Mouse (Mus musculus) urinary bladder, postnatal 10 days (tissue): ENCODE measurements around the gene Pdap1.

Experiments
- DNase-seq: peaks from one replicate; pipeline ENCODE4 v3.0.0; 2022; ENCODE audit warnings: low spot score

Pdap1 gene

DNA sequence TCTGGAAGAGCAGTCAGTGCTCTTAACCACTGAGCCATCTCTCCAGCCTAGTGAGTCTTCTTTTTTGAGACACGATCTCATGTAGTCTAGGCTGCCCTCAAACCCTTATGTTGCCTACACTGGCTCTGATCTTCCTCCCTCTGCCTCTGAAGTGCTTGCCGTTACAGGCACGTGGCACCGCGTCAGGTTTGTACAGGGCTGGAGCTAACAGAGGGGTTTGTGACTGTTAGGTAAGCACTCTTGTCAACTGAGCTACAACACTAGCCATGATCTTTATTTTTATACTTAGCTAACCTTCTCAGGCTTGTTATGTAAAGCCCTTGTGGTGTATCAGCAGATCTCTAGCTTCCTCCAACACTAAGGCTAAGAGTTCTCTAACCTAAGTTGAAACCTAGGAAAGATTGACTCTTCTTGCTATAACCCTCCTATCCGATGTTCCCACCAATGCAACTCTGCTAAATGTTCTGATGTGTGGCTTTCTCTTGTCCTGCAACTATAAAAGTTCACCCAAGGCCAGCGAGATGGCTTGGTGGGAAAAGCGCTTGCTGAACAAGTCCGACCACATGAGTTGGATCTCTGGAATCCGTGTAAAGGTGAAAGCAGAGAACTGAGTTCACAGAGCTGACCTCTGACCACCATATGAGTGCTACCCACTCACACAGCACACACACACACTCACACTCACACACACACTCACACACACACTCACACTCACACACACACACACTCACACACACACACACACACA, 58.0 kb downstream of the Pdap1 start:
- no peak for DNase-seq
